ENCODE assay signal across 18 mouse cellular contexts in genomic region chr12:79514680-79515079, GRCm38 (mm10).
DNase-seq lines count a peak whose midpoint lies in the region; ATAC-seq and TF ChIP-seq lines count a peak whose summit lies in the region.
"Had no signal": no experiment of that assay in that cellular context is flagged by ENCODE, and none has a peak within 500 bp of the region (broad histone marks: within the 10 kb centered on the region; RNA-seq: fewer than 3 reads in every experiment).

No protein-coding gene starts in this region.

- no peak for TF ChIP-seq CTCF in kidney, postnatal 0 days (IDR thresholded peaks at IDR 0.05; ENCODE audit: low read depth)
- no peak for TF ChIP-seq CTCF in MEL (IDR thresholded peaks at IDR 0.05 in 2 of 3, conservative IDR thresholded peaks at IDR 0.05 in 1 of 3; ENCODE audit: control insufficient read depth in 1 of 3, insufficient read depth in 1 of 3, low read depth in 2 of 3, low read length in 3 of 3, poor library complexity in 1 of 3, severe bottlenecking in 1 of 3)

- TF ChIP-seq EP300 in MEL (IDR thresholded peaks at IDR 0.05; ENCODE audit: low read depth in 1 of 2, low read length in 2 of 2), result no peak; a peak in 1 of 4 replicates

- DNase-seq in kidney, postnatal 0 days (ENCODE audit: low spot score), result no peak
- no peak for DNase-seq in kidney, postnatal 14 days
- DNase-seq in MEL (ENCODE audit: low read depth, low spot score) (no peak), adipocyte (ENCODE audit: low spot score) (peak; percentile 57)
- DNase-seq in lung, postnatal 36 days, result peak; percentile 73
- no peak for DNase-seq in layer of hippocampus, postnatal 14 days (ENCODE audit: low spot score in 2 of 2)
- DNase-seq: adrenal gland, postnatal 14 days; cerebellum, adult 11-12 months; cerebellum, postnatal 36 days; gastrocnemius, postnatal 10 days; heart, adult 18-20 months; kidney, postnatal 10 days; retina, postnatal 1 day had no signal

- 94% methylated on average over 3 of the region's 3 CpGs for WGBS in kidney, postnatal 0 days

- no peak for ATAC-seq in kidney, postnatal 0 days (replicated peaks; ENCODE audit: low FRiP score, low read depth)
- no peak for ATAC-seq in megakaryocyte, adult 5-6 weeks (ENCODE audit: poor library complexity, severe bottlenecking)
- ATAC-seq: CD4-positive, CD25-positive, alpha-beta regulatory T cell, adult 4 months had no signal

- H3K36me3 ChIP-seq in kidney, postnatal 0 days (ENCODE audit: insufficient read depth, low read length), result no peaks in the 10 kb centered on the region
- H3K36me3 ChIP-seq in MEL (ENCODE audit: control insufficient read depth in 1 of 2, insufficient read depth in 2 of 2, low read length in 2 of 2), result no peaks in the 10 kb centered on the region
- H3K36me3 ChIP-seq: hindbrain, embryonic 10.5 days had no signal

- no peak overlapping the region for H3K9ac ChIP-seq in kidney, postnatal 0 days (ENCODE audit: low read depth, low read length)
- no peak overlapping the region for H3K9ac ChIP-seq in MEL (ENCODE audit: control insufficient read depth, low read depth, low read length, poor library complexity, severe bottlenecking)

- H3K4me2 ChIP-seq in kidney, postnatal 0 days (ENCODE audit: low read length), result no peak overlapping the region
- H3K4me2 ChIP-seq: midbrain, embryonic 11.5 days had no signal

- H3K79me2 ChIP-seq in MEL (ENCODE audit: control insufficient read depth, insufficient read depth, low read length, poor library complexity), result no peaks in the 10 kb centered on the region

- no peak for TF ChIP-seq RAD21 in MEL (IDR thresholded peaks at IDR 0.05; ENCODE audit: low read depth, low read length)

- H3K27me3 ChIP-seq in kidney, postnatal 0 days (ENCODE audit: insufficient read depth, low read length), result no peaks in the 10 kb centered on the region
- H3K27me3 ChIP-seq in MEL (ENCODE audit: control insufficient read depth in 1 of 2, insufficient read depth in 2 of 2, low read length in 2 of 2), result no peaks in the 10 kb centered on the region

- H3K4me1 ChIP-seq in kidney, postnatal 0 days (replicated peaks; ENCODE audit: insufficient read depth, low read length), result peaks cover 4% of the 10 kb centered on the region; the same call in 1 of the 2 replicates
- no peaks in the 10 kb centered on the region for H3K4me1 ChIP-seq in MEL (ENCODE audit: control insufficient read depth in 1 of 2, insufficient read depth in 2 of 2, low read length in 2 of 2)

- H3K4me3 ChIP-seq in kidney, postnatal 0 days (replicated peaks; ENCODE audit: low read depth, low read length), result no peak overlapping the region
- H3K4me3 ChIP-seq in MEL (ENCODE audit: control insufficient read depth in 1 of 2, insufficient read depth in 1 of 2, low read depth in 2 of 2, low read length in 2 of 2), result no peak overlapping the region
- H3K4me3 ChIP-seq: hindbrain, embryonic 10.5 days had no signal

- TF ChIP-seq POLR2A in MEL (IDR thresholded peaks at IDR 0.05; ENCODE audit: control insufficient read depth in 1 of 2, insufficient read depth in 1 of 2, low read depth in 1 of 2, low read length in 2 of 2, poor library complexity in 1 of 2), result no peak

- peak overlapping the region; percentile 71 for H3K27ac ChIP-seq in kidney, postnatal 0 days
- H3K27ac ChIP-seq in MEL (ENCODE audit: control insufficient read depth, low read depth, low read length), result no peak overlapping the region
- H3K27ac ChIP-seq: hindbrain, embryonic 10.5 days had no signal

- no peaks in the 10 kb centered on the region for H3K9me3 ChIP-seq in kidney, postnatal 0 days (replicated peaks; ENCODE audit: low read length)
- no peaks in the 10 kb centered on the region for H3K9me3 ChIP-seq in MEL (replicated peaks; ENCODE audit: insufficient read depth, low read length)
- H3K9me3 ChIP-seq: G1E; hindbrain, embryonic 10.5 days had no signal

TF ChIP-seq in MEL, 35 proteins besides CTCF, POLR2A, EP300 and RAD21:
- TF ChIP-seq ZC3H11A (IDR thresholded peaks at IDR 0.05; ENCODE audit: low read depth, low read length) (no peak), JUND (IDR thresholded peaks at IDR 0.05; ENCODE audit: low read depth, low read length) (no peak), ZMIZ1 (IDR thresholded peaks at IDR 0.05; ENCODE audit: low read depth, low read length) (no peak), GATA1 (IDR thresholded peaks at IDR 0.05; ENCODE audit: low read depth, low read length) (0 out of 2 replicates have a peak, but pooled peaks have one; percentile 2), MEF2A (IDR thresholded peaks at IDR 0.05; ENCODE audit: extremely low read depth, insufficient replicate concordance, low read depth, low read length, poor library complexity, severe bottlenecking) (no peak)

Comparison
In these comparisons a context has a peak if more than half of its experiments do, and no peak if none do; other contexts are left out.
1. DNase-seq: peak in adipocyte (single experiment) and lung, postnatal 36 days (single experiment); none in kidney, postnatal 0 days (single experiment), kidney, postnatal 14 days (single experiment), MEL (single experiment) and layer of hippocampus, postnatal 14 days (0 of 2).